Mouse (Mus musculus) heart, embryonic 14.5 days (tissue): ENCODE data around the gene Zfp385b. TPM values are rescaled to one million over a fixed set of nuclear protein-coding genes. Genes with fewer than 3 reads are reported as not detected.

Experiments
- ATAC-seq: fragments of 200-750 bp; cut with Nextera tagmentation; 2 replicates; pipeline ENCODE4 v1.8.0; 2017; ENCODE audit warnings: low read depth, moderate TSS enrichment; ENCODE audit not compliant: insufficient number of reproducible peaks, insufficient read depth, low FRiP score
- H3K27ac ChIP-seq, 2 experiments: fragments of 200-500 bp in 1 of 2; fragments of 300-500 bp in 1 of 2; sonication (generic) in 1 of 2; replicated peaks in 1 of 2; 2 replicates each; pipeline ENCODE4 v1.5.1; 2012 to 2014; ENCODE audit warnings: low read depth in 2 of 2, low read length in 2 of 2, control low read depth in 1 of 2, mild to moderate bottlenecking in 1 of 2, mixed read lengths in 1 of 2; ENCODE audit not compliant: control insufficient read depth in 1 of 2, insufficient read depth in 1 of 2
- H3K27me3 ChIP-seq: fragments of 300-500 bp; sonication (generic); 2 replicates; pipeline ENCODE4 v1.6.1; 2014; ENCODE audit warnings: mild to moderate bottlenecking, low read length, control low read depth; ENCODE audit not compliant: control insufficient read depth, insufficient read depth
- H3K36me3 ChIP-seq: fragments of 300-500 bp; sonication (generic); 2 replicates; pipeline ENCODE4 v1.6.1; 2014; ENCODE audit warnings: mild to moderate bottlenecking, control low read depth, low read length, mixed read lengths; ENCODE audit not compliant: control insufficient read depth, insufficient read depth
- H3K4me1 ChIP-seq, 2 experiments: fragments of 200-500 bp in 1 of 2; fragments of 300-500 bp in 1 of 2; sonication (generic) in 1 of 2; 2 replicates each; pipeline ENCODE4 v1.6.1; 2012 to 2014; ENCODE audit warnings: low read length in 2 of 2, control low read depth in 1 of 2, mixed read lengths in 1 of 2; ENCODE audit not compliant: control insufficient read depth in 2 of 2, insufficient read depth in 2 of 2
- H3K4me2 ChIP-seq: fragments of 300-500 bp; sonication (generic); 2 replicates; pipeline ENCODE4 v1.6.1; 2014; ENCODE audit warnings: mild to moderate bottlenecking, low read length
- H3K4me3 ChIP-seq, 2 experiments: fragments of 200-500 bp in 1 of 2; fragments of 300-500 bp in 1 of 2; sonication (generic) in 1 of 2; 2 replicates each; pipeline ENCODE4 v1.5.1; 2012 to 2014; ENCODE audit warnings: low read length in 2 of 2, mild to moderate bottlenecking in 2 of 2, control low read depth in 1 of 2, low read depth in 1 of 2, moderate library complexity in 1 of 2; ENCODE audit not compliant: control insufficient read depth in 1 of 2, insufficient read depth in 1 of 2
- H3K9ac ChIP-seq: fragments of 300-500 bp; sonication (generic); 2 replicates; pipeline ENCODE4 v1.6.1; 2014; ENCODE audit warnings: mild to moderate bottlenecking, low read length
- H3K9me3 ChIP-seq: fragments of 300-500 bp; sonication (generic); 2 replicates; pipeline ENCODE4 v1.6.1; 2016; ENCODE audit warnings: low read length, control low read depth; ENCODE audit not compliant: control insufficient read depth
- WGBS: fragments of 180-500 bp; shearing (Covaris S2); extraction: QIAGEN DNeasy Blood & Tissue Kit; methylation state at CpG from one replicate; pipeline ENCODE4 v1.1.7; 2014; 5-methylcytosine and 5-hydroxymethylcytosine counted together
- polyA plus RNA-seq: library from polyadenylated mRNA; unstranded; fragments of >200 nt; fragmentation: Nextera tagmentation; extraction: Ambion mirVana; gene quantifications from 2 replicates; pipeline ENCODE4 v1.2.1, GENCODE M21; 2014

Gene Zfp385b
- polyA plus RNA-seq, 1 experiment from 2014 or later: 3.0 TPM

DNA sequence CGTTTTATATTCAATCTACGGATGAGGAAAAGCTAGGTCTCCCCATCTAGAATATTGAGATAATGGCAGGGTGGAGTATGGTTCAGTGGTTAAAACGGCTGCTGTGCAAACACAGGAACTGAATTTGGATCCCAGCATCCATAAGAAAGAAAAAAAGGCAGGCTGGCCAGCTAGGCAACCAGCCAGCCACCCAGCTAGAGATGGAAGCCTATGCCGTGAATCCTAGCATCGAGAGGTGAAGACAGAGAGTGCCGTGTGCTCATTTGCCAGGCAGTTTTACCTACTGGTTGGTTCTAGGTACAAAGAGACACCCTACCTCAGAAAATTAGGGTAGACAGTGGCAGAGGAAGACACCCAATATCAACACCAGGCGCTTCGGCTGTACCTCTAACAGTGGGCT is 57.5 kb downstream of the Zfp385b start:
- H3K27me3 ChIP-seq: no peaks in the 10 kb centered on the region
- no peak overlapping the region for H3K4me3 ChIP-seq
- H3K27ac ChIP-seq: no peak overlapping the region
- no peaks in the 10 kb centered on the region for H3K36me3 ChIP-seq
- WGBS: 85% methylated on average over 8 of the region's 8 CpGs
- no peaks in the 10 kb centered on the region for H3K9me3 ChIP-seq
- no peak overlapping the region for H3K4me2 ChIP-seq
- H3K9ac ChIP-seq: no peak overlapping the region
- no peak for ATAC-seq
- peaks cover 0 to 4% of the 10 kb centered on the region in 2 experiments; a peak in 2 of 4 replicates for H3K4me1 ChIP-seq

DNA sequence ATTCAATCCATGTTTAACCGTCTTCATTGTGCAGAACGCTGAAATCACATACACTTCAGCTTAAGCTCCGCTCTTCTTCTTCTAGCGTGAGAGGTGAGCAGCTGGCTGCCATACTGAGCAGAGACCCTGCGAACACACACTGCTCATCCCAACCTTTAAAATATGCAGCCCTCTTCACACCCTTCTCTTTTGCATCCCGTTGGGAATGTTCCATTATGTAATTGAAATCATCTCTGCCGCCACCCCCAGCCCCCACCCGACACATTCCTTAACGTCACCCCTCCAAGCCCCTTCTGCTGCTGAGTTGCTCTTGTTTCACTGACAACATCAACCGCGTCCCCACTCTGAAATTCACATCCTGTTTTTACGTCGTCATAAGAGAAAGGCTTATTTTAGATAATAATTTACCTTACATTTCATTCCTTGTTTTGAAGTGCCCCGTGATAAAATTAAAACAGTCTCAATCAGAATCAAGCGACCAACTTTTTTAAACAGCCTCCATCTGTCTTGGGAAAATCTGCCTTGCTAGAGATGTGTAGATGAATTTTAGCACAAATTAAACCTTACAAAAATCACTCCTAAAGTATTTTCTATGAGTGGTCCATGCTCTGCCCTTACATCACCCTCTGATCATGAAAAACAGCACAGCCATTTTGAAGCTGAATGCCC is 60.9 kb downstream of the Zfp385b start:
- Histone ChIP-seq H3K4me1 (0 out of 4 replicates have a peak, but pooled peaks cover 0 to 4% of the 10 kb centered on the region in 2 experiments), H3K27ac (no peak overlapping the region), H3K9ac (no peak overlapping the region), H3K36me3 (no peaks in the 10 kb centered on the region), H3K9me3 (no peaks in the 10 kb centered on the region), H3K4me3 (no peak overlapping the region), H3K27me3 (no peaks in the 10 kb centered on the region), H3K4me2 (no peak overlapping the region)
- no peak for ATAC-seq
- WGBS: 76% methylated on average over 15 of the region's 15 CpGs

DNA sequence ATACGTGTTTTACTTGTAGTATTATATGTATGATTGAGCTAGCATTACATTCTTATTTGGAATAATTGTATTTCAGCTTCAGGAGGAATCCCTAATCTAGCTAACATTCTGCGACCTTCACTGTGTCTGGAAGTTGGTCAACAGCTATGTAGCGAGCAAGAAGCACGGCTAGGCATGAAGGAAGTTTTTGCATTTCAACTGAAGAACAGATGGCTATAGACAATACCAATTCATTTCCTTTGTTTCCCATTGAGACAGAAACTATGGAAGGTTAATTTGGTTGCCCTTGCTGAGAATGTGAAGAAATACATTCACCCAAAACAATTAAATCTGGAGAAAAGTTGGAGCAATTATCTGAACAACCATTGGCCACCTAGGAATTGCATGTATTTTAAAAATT is 66.9 kb downstream of the Zfp385b start:
- Histone ChIP-seq H3K9ac (no peak overlapping the region), H3K27ac (no peak overlapping the region), H3K4me3 (no peak overlapping the region), H3K27me3 (no peaks in the 10 kb centered on the region), H3K36me3 (no peaks in the 10 kb centered on the region), H3K4me1 (0 out of 4 replicates have a peak, but pooled peaks cover 0 to 4% of the 10 kb centered on the region in 2 experiments), H3K9me3 (no peaks in the 10 kb centered on the region), H3K4me2 (no peak overlapping the region)
- ATAC-seq: no peak
- 75% methylated on average over 4 of the region's 4 CpGs for WGBS

DNA sequence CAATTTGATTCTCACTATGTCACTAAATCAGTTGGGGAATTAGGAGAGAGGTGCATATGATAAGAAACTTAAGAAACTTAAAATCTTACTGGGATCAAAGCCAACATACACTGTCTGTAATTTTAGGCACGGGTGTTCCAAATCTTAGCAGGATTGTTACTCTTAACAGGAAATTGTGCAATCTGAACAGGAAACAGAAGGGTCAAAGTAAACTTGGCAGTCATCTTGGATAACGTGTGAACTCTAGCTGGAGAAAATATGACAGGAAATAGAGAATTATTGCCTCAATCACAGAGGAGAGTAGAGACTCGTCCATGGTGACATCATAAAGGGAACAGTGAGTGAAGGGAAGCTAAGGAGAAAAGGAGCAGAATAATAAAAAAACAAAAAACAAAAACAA is 69.8 kb downstream of the Zfp385b start:
- Histone ChIP-seq H3K9me3 (no peaks in the 10 kb centered on the region), H3K4me2 (no peak overlapping the region), H3K36me3 (no peaks in the 10 kb centered on the region), H3K4me3 (no peak overlapping the region), H3K27ac (no peak overlapping the region), H3K4me1 (0 out of 4 replicates have a peak, but pooled peaks cover 0 to 2% of the 10 kb centered on the region in 2 experiments), H3K27me3 (no peaks in the 10 kb centered on the region), H3K9ac (no peak overlapping the region)
- WGBS: 42% methylated on average over 3 of the region's 3 CpGs
- ATAC-seq: no peak

DNA sequence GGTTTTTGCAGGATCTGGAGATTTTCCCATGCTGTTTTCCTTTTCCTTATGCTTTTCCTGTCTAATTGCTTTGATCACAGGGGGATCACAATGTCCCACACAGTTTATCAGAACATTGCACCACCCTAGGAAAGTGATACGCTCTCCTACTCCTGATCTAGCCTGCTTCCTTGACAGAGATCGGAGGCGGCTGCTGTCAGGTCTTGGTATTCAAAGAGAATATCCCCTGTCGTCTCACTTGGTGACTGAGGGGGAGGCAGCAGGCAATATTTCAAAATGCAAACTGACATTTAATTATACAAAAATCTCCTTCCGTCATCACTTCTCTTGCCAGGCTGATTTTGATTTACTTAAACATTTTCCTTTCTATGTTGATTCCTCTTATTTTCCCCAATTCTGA is 73.0 kb downstream of the Zfp385b start:
- Histone ChIP-seq H3K4me2 (no peak overlapping the region), H3K4me3 (no peak overlapping the region), H3K27ac (no peak overlapping the region), H3K27me3 (no peaks in the 10 kb centered on the region), H3K9me3 (no peaks in the 10 kb centered on the region), H3K4me1 (no peaks in the 10 kb centered on the region), H3K36me3 (no peaks in the 10 kb centered on the region), H3K9ac (no peak overlapping the region)
- ATAC-seq: no peak
- WGBS: 64% methylated on average over 5 of the region's 5 CpGs

DNA sequence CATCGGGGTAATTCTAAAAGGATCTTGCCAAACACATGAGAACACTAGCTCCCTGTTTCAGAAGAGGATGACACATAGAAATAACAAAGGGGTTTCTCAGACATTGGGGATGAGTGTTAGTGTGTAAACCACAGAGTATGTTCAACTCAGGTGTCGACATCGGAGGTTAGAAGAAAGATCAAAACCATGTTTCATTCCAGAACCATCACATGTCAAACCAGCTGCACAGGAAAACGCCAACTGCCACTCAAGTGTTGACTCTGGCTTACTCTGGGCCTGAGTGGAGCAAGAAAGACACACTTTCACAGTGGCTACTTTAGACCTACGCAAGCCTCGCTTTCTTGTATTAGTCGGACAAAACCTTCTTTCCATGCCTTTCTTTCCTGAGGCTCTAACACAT is 74.2 kb downstream of the Zfp385b start:
- no peak overlapping the region for H3K4me3 ChIP-seq
- no peak overlapping the region for H3K27ac ChIP-seq
- no peak overlapping the region for H3K4me2 ChIP-seq
- no peaks in the 10 kb centered on the region for H3K27me3 ChIP-seq
- no peak overlapping the region for H3K9ac ChIP-seq
- 83% methylated on average over 7 of the region's 7 CpGs for WGBS
- no peak for ATAC-seq
- H3K36me3 ChIP-seq: no peaks in the 10 kb centered on the region
- H3K4me1 ChIP-seq: no peaks in the 10 kb centered on the region
- H3K9me3 ChIP-seq: no peaks in the 10 kb centered on the region

DNA sequence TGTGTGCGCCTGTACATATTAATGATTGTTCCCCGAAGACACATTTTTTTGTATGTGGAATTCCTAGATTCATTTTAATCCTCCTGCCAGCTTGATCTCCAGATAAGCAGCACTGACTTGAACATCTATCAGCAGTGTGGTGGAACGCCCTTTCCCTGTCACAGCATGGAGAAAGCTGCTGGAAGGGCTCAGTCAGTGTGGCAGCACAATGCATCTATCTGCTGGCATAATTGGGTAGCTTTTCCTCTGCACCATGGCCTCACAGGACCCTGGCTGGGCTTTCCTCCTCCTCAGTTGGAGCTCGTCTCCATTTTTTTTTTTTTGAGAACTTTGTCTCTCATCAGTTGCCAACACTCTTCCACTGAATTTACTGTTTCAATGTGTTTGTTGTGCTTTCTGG is 77.1 kb downstream of the Zfp385b start:
- no peaks in the 10 kb centered on the region for H3K27me3 ChIP-seq
- no peaks in the 10 kb centered on the region for H3K36me3 ChIP-seq
- no peak overlapping the region for H3K9ac ChIP-seq
- no peak overlapping the region for H3K27ac ChIP-seq
- H3K4me3 ChIP-seq: no peak overlapping the region
- 76% methylated on average over 4 of the region's 4 CpGs for whole genome bisulfite sequencing
- no peaks in the 10 kb centered on the region for H3K9me3 ChIP-seq
- no peak for ATAC-seq
- no peak overlapping the region for H3K4me2 ChIP-seq
- H3K4me1 ChIP-seq: no peaks in the 10 kb centered on the region

DNA sequence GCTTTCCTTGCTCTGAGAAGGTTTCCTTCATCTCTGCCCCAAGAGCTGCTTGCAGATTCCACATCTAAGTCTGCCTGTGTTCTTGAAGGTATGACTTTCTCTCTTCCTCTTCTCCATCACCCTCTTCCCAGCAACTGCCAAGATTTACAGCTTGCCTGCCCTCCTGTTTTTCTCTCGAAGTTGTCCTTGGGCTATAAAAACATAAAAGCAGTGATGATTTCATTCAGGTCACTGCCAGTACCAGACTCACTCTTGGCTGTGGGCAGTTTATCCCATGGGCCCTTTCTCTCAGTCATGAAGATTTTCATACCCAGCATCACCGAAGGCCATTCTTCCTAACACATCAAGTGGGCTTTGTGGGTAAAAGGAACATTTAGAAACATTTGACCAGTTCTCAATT is 89.2 kb downstream of the Zfp385b start:
- H3K9me3 ChIP-seq: no peaks in the 10 kb centered on the region
- no peak overlapping the region for H3K4me3 ChIP-seq
- H3K9ac ChIP-seq: no peak overlapping the region
- 72% methylated on average over 2 of the region's 2 CpGs for WGBS
- no peaks in the 10 kb centered on the region for H3K4me1 ChIP-seq
- no peaks in the 10 kb centered on the region for H3K36me3 ChIP-seq
- ATAC-seq: no peak
- H3K27ac ChIP-seq: no peak overlapping the region
- H3K27me3 ChIP-seq: no peaks in the 10 kb centered on the region
- no peak overlapping the region for H3K4me2 ChIP-seq
